Mouse (Mus musculus) ovary, postnatal 10 days (tissue): ENCODE results near the gene Enkur.
A peak's percentile ranks its signal among the peaks of the same experiment; 100 is the strongest.

Source experiments
- DNase-seq: peaks from one replicate; pipeline ENCODE4 v3.0.0; 2022; ENCODE audit warnings: low spot score

Gene Enkur

GRCm38 (mm10) chr2:21187576-21187975, 17.6 kb downstream of the Enkur start:
- DNase-seq = no peak

- no peak for DNase-seq
These were observed 22.4 kb downstream of the Enkur start for GRCm38 (mm10) chr2:21182811-21183210.

GRCm38 (mm10) chr2:21179136-21179535, 26.0 kb downstream of the Enkur start:
- DNase-seq = no peak

- DNase-seq = no peak
These were observed 32.4 kb downstream of the Enkur start for GRCm38 (mm10) chr2:21172797-21173196.

- no peak for DNase-seq
These were observed 37.2 kb downstream of the Enkur start for GRCm38 (mm10) chr2:21167916-21168315.

GRCm38 (mm10) chr2:21164296-21164695, 40.9 kb downstream of the Enkur start:
- DNase-seq = no peak

- no peak for DNase-seq
These were observed 51.7 kb downstream of the Enkur start for GRCm38 (mm10) chr2:21153469-21153868.

- no peak for DNase-seq
These were observed 58.0 kb downstream of the Enkur start for GRCm38 (mm10) chr2:21147169-21147568.

- no peak for DNase-seq
These were observed 58.7 kb downstream of the Enkur start for GRCm38 (mm10) chr2:21146486-21146885.

- no peak for DNase-seq
These were observed 62.5 kb downstream of the Enkur start for GRCm38 (mm10) chr2:21142616-21143015.

- DNase-seq = peak; percentile 62
These were observed 63.0 kb downstream of the Enkur start for GRCm38 (mm10) chr2:21142204-21142580.

- peak; percentile 41 for DNase-seq
These were observed 63.5 kb downstream of the Enkur start for GRCm38 (mm10) chr2:21141520-21142203.

GRCm38 (mm10) chr2:21141189-21141519, 64.0 kb downstream of the Enkur start:
- DNase-seq = no peak
